Mouse (Mus musculus) gastrocnemius, postnatal 14 days (tissue): ENCODE measurements around the gene Klhl41. TPM values are rescaled to one million over a fixed set of nuclear protein-coding genes. Genes with fewer than 3 reads are reported as not detected.
"Not testable (repeated sequence)": the region's sequence is repeated elsewhere in the genome, so short reads cannot be mapped to it uniquely, and the experiment has no call there.

Experiments used
- DNase-seq: peaks from one replicate; pipeline ENCODE4 v3.0.0; 2021; ENCODE audit warnings: mixed read lengths
- intact Hi-C: fragments of 180-260 bp; cut with DNase I; formaldehyde crosslinking; loops from one replicate; pipeline ENCODE4 v1.15.1; 2025; ENCODE audit warnings: low total_unique reads
- total RNA-seq, 2 experiments: library from RNA; stranded (reverse); gene quantifications; 2 replicates each; pipeline ENCODE4 v1.2.3; 2021

Gene Klhl41
- total RNA-seq, 2 experiments from 2014 or later: 474 to 551 TPM

DNA sequence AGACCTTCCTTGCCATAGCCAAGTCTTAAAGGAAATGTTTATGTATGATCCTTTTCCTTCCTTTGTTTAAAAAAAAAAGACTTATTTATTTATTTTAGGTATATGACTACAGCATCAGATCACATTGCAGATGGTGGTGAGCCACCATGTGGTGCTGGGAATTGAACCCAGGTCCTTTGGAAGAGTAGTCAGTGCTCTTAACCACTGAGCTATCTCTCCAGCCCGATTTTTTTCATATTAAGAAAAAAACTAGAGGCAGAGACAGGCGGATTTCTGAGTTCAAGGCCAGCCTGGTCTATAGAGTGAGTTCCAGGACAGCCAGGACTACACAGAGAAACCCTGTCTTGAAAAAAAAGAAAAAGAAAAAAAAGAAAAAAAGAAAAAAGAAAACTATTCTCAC is 7.3 kb downstream of the Klhl41 start:
- intact Hi-C loops, DNase-seq: not testable (repeated sequence)

DNA sequence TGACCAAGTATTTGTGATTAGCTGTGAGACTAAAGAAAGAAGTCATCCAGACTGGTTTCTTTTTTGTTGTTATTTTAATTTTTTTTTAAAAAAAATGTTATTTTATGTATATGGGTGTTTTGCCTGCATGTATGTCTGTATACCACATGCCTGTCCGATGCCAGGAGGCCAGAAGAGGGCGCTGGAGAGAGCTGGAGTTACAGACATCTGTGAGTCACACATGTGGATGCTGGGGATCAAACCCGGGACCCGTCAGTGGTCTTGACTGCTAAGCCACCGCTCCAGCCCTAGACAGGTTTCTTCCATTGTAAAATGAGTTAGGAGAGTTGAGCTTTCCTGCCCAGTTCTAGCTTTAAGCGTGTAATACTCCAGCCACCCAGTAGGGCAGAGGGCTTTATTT is 10.1 kb downstream of the Klhl41 start:
- intact Hi-C loops: no loop called here
- no peak for DNase-seq

GRCm38 (mm10) chr2:69681931-69682330 is 12.0 kb downstream of the Klhl41 start:
- no peak for DNase-seq
- intact Hi-C loops: no loop called here

GRCm38 (mm10) chr2:69683036-69683805 is 13.3 kb downstream of the Klhl41 start:
- intact Hi-C loops: no loop called here
- no peak for DNase-seq

- DNase-seq: no peak
- intact Hi-C loops: no loop called here
Observed at GRCm38 (mm10) chr2:69684488-69684887, 14.6 kb downstream of the Klhl41 start.

DNA sequence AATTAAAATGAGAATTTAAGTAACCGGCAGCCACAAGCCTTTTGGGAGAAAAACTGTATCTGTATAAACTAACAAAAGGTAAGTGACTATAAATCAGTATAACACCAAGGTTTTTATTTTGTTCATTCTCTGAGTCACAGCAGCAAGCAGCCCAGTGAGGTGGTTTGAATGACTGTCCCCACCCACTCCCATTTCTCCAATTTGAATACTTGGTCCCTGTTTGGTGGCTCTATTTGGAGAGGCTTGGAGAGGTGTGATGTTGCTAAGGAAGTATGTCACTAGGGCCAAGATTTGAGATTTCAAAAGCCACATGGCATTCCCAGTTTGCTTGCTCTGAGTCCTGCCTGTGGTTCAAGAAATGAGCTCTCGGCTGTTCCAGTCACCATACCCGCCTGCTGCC is 20.3 kb downstream of the Klhl41 start:
- no peak for DNase-seq
- intact Hi-C loops: no loop called here

DNA sequence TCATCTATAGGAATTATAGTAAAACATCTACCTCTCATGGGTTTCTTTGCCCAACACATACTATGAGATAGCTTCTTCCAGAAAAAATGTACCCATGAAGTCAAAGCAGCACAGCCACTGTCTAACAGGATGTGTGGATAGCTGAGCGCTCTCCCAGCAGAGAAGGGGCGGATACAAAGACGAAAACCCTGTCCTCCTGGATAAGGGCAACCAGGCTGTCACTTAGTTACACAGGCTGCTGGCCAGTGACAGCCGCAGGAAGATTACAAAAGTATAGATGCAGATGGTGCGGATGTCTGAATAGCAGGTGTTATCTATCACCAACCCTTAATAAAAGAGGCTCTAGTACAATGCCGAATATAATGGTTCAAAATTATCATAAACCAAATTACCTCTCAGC is 20.9 kb downstream of the Klhl41 start:
- no peak for DNase-seq
- intact Hi-C loops: no loop called here

GRCm38 (mm10) chr2:69693501-69693900 is 23.6 kb downstream of the Klhl41 start:
- no peak for DNase-seq
- intact Hi-C loops: no loop called here

DNA sequence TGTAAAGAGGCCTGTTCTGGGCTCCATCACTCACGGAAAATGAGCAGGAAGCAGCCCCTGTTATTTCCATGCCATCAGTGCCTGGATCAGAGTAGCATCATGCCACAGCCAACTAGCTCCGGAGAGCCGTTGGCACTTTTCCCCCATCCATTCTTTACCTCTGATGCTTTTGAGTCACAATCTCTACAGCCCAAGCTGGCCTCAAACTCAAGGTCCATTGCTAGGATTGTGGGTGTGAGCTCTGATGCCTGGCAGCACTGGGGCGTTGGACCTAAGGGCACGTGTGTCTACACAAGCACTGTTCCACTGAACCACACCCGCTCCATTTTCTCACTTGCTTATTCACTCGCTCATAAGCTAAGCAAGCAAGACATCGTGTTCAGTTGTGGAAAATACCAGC is 30.5 kb downstream of the Klhl41 start:
- intact Hi-C loops: no loop called here
- no peak for DNase-seq

DNA sequence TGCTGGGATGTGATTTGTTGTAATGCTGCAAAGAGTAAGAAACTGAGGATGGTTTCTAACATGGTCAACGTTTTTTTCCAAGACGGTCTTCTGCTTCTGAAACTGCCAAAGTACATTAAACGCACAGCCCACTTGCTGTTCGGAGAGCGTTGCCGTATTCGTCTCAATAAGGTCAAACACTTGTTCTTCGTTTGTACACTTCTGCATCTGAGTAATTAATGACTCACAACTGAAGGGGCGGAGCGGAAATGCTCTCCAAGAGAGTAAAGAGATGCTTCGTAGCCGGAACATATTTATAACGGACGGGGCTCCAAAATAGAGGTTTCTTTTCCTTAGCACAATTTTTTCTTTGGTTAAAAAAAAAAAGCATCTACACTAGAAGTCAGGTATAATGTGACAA is 42.3 kb downstream of the Klhl41 start:
- intact Hi-C loops: no loop called here
- no peak for DNase-seq

- intact Hi-C loops: no loop called here
- DNase-seq: peak; percentile 80
Observed at GRCm38 (mm10) chr2:69712981-69713625, 43.2 kb downstream of the Klhl41 start, which contains the start of gene Fastkd1. Gene Fastkd1 (minus strand): TSS chr2:69713516.

DNA sequence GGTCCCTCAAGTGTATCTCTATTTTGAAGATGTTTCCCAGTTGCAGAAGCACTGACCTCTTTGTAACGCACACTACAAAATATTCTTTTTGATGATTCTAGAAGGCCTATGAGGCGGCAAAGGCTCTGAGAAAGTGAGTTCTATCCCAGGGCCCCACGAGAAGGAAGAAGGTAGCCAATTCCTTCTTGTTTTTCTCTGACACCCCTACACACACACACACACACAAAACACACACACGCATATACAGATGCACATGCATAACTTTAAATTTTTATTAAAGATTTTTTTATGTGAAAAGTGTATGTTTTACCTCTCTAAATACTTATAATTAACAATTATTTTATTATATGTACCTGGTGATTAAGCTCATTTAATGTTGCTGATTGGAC is 43.7 kb downstream of the Klhl41 start:
- intact Hi-C loops: no loop called here
- no peak for DNase-seq

GRCm38 (mm10) chr2:69714126-69714525 is 44.2 kb downstream of the Klhl41 start:
- intact Hi-C loops: no loop called here
- no peak for DNase-seq

- intact Hi-C loops: no loop called here
- no peak for DNase-seq
Observed at GRCm38 (mm10) chr2:69716483-69716882, 46.6 kb downstream of the Klhl41 start.

DNA sequence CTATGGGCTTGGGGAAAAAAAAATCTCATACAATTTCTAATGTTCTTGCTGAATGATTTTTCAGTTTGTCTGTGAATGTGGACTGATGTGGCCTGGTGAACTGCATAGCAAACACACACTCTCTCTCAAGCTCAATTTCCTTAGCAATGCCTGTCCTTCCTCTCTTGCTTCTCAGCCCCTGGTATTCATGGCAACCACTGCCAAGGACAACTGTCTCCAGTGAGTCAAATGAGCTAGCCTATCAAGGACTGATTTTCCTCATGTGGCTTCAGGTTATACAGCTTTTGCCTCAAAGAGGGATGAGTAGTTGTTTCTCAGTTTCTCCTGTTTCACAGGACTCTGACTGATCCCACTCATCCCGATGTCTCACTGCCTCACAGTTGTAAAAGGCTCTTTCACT is 49.2 kb downstream of the Klhl41 start:
- DNase-seq: no peak
- intact Hi-C loops: no loop called here

DNA sequence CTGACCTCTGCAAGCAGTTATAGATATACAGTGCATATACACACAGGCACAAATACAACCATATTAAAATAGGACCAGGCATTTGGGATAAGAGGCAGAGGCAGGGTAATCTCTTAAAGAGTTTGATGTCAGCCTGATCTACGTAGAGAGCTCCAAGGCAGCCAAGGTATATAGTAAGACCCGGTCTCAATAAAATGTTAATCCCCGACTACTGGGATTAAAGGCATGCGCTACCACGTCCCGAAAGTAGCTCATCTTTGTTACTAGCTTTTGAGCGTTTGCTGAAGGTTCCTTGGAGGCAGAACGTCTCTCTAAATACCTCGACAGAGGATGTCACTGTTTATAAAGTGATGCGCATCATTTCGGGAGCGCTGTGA is 52.3 kb downstream of the Klhl41 start, which contains the start of gene Ppig:
Ppig (plus strand) TSS at position 273 of the 377 bp plus-strand sequence.
- intact Hi-C loops: no loop called here
- DNase-seq: no peak

DNA sequence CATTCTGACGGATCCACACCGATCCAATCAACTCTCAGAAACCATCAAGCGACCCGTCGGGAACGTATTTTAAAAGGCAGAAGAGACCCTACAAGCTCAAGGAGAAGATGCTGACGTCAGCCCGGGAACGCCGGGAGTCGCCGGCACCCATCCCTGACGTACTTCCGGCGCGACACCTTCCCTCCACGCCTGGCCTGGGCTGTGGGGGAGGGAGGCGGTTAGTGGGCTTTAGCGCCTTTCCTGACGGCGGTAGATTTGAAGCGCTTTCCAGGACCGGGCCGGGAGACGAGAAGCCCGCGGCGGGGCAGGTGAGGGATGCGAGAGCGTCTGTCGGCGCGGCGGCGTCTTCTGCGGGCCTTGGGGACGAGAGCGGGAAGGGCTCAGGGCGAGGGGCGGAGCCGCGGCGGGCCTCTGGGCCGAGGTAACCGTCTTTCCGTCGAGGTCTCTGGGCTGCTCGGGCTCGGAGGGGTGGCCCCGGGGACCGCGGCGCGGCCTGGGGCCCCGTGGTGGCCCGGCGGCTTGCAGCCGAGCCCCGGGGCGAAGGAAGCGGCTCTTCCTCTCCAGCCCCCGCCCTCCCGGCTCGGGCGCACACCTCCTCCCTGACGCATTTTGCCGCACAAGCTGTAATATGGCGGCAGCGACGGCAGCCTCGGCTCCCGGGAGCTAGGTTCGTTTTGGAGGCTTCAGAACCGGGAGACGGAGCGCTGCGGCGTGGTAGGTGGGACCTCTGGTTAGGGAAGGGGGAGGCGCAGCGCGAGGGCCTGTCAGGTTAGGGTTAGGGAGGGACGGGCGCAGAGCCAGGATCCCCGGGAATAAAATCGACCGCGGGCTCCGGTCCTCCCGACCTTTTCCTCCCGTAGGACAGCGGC is 53.0 kb downstream of the Klhl41 start:
- intact Hi-C loops: no loop called here
- DNase-seq: peak; percentile 91

DNA sequence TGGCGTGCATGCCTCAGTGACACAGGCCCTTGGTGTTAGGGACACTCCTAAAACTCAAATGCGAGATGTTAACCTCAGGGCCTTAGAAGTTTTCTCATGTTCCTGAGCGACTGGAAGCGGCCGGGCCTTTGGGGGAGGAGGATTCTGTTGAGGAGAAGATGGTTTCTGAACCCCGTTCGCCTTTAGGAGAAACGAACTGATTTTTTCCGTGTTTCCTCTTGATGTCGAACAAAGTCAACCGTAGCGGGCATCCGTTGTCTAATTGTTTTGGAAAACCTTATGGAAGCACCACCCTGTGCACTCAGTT is 53.6 kb downstream of the Klhl41 start:
- intact Hi-C loops: no loop called here
- DNase-seq: no peak
